Mouse (Mus musculus) olfactory bulb, adult 2 months (tissue): ENCODE measurements around the gene Ssr2.

Experiments
- CTCF ChIP-seq: fragments of 200-500 bp; IDR thresholded peaks from 2 replicates; pipeline ENCODE4 v1.5.1; 2012; ENCODE audit warnings: low read depth, mild to moderate bottlenecking, low read length, moderate library complexity; ENCODE audit not compliant: insufficient read depth
- POLR2A ChIP-seq: fragments of 200-500 bp; IDR thresholded peaks from 2 replicates; pipeline ENCODE4 v1.6.1; 2012; ENCODE audit warnings: mild to moderate bottlenecking, low read depth, low read length, moderate library complexity; ENCODE audit not compliant: insufficient read depth

DNA sequence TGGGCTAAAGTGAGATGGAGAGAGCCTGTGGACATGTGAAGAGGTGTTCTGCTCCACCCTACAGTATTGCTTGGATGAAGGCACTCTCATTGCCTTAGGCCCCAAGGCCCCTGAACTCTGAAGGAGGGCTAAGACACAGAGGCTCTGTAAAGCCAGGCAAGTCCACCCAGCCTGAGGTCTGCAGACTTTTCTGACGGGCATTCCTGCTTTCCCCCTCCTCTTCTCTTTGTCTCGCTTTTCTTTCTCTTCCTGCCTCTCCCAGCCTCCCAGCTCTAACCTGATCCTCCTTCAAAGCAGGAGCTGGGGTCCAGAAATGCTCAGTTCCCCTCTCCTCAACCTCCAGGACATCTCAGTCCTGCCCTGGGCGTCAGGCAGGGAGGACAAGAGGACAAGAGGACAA, 40.7 kb upstream of the Ssr2 start:
- TF ChIP-seq POLR2A = no peak
- TF ChIP-seq CTCF = no peak
